Mouse (Mus musculus): ENCODE results near the gene Dchs1.
"Not testable (repeated sequence)": the region's sequence is repeated elsewhere in the genome, so short reads cannot be mapped to it uniquely, and the experiment has no call there.

Dchs1 gene

GRCm38 (mm10) chr7:105740851-105741250 is 46.6 kb downstream of the Dchs1 start:
- DNase-seq: no peak

GRCm38 (mm10) chr7:105740089-105740795 is 47.2 kb downstream of the Dchs1 start:
- DNase-seq: no peak

GRCm38 (mm10) chr7:105738948-105739347 is 48.5 kb downstream of the Dchs1 start:
- DNase-seq: peak; percentile 71

DNA sequence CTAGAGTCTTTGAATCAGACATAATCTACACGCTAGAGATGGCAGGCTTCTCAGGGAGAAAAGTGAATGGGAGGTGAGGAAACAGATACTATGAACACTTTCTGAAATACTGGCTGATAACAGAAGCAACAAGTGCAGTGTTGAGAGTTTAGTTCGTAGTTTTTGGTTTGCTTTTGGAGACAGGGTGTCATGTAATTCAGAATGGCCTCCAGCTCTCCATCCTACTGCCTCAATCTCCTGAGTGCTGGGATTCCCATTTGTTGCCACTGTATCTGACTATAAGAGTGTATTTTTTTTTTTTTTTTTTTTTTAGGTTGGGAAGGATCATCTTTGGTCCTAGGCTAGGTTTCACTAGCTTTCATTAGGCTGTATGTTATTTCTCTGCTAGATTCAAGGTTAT is 49.2 kb downstream of the Dchs1 start:
- DNase-seq: no peak

- DNase-seq: no peak
Observed at GRCm38 (mm10) chr7:105737648-105738047, 49.8 kb downstream of the Dchs1 start.

- peak; percentile 59 for DNase-seq
Observed at GRCm38 (mm10) chr7:105736911-105737521, 50.4 kb downstream of the Dchs1 start, which contains the start of gene Rrp8. Rrp8 (minus strand) TSS chr7:105737385.

GRCm38 (mm10) chr7:105736264-105736901 is 51.1 kb downstream of the Dchs1 start, which contains the start of gene Ilk:
Ilk (plus strand) TSS chr7:105736592.
- DNase-seq: peak; percentile 93

- not testable (repeated sequence) for DNase-seq
Observed at GRCm38 (mm10) chr7:105735464-105735863, 52.0 kb downstream of the Dchs1 start.

DNA sequence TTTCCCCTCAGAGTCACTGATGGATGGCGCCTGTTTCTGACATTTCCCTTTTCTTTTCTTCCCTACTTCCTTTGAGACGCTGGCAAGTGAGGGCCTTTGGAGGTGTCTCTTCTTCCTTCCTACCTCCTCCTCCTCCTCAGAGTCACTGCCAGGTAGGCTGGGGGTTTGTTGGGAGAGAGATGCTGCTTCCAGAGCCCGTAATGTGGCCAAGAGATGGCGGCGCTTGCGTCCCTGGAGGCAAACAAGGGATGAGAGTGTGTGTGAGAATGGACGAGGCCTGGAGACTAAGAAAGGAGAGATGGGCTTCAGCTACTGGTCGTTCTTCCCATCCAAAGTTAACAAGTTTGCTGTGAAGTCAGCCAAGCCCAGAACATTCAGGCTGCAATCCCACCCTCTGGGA is 52.6 kb downstream of the Dchs1 start:
- DNase-seq: no peak

DNA sequence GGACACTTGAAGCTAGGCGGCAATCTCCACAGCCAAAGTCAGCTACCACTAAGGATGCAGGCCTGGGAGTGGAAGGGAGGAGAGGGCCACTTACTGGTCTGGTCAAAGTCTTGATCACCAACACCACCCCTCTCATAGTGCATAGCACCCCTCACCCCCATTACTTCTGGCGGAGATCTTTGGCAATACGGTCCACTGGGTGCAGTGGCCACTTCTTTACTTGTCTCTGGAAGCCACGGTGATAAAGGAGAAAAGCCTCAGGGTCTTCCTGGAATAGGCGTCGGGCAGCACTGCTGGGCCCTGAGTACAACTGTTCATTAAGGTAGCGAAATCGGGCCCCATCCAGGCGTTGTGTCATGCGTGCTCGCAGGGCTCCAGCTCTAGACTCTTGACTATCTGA is 53.6 kb downstream of the Dchs1 start:
- DNase-seq: no peak

GRCm38 (mm10) chr7:105728701-105729428 is 58.6 kb downstream of the Dchs1 start:
- no peak for DNase-seq

DNA sequence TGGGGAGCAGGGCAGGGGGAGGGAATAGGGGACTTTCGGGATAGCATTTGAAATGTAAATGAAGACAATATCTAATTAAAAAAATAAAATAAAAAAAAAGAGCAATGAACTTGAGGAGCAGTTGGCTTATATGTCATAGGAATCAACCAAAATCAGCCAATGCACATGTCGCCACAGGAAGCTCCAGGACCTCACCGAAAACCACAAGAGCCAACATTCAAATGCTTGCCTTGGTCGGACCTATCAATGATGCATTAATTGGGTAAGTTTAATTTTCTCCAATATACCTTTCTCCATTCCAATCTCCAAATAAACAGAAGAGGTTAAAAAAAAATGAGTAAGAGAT is 60.5 kb downstream of the Dchs1 start:
- no peak for DNase-seq

GRCm38 (mm10) chr7:105726144-105726979 is 61.1 kb downstream of the Dchs1 start:
- peak; percentile 19 for DNase-seq

DNA sequence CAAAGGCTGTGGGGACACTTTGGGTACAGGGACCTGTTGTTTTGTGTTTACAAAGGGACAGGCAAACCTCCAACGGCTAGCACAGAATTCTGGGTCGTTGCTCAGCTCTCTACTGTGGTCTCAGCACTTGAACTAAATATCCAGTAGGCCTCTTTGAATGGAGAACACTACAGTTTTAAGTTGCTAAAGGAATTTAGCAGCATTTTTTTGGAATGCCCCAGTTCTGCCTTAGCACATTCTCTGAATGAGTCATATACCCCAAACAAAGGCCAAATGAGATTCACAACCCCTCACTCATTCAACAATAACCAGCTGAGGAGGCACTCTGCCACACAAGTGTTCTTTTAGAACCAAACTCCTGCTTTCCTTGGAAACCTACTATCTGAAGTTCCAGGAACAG is 65.5 kb downstream of the Dchs1 start:
- no peak for DNase-seq

DNA sequence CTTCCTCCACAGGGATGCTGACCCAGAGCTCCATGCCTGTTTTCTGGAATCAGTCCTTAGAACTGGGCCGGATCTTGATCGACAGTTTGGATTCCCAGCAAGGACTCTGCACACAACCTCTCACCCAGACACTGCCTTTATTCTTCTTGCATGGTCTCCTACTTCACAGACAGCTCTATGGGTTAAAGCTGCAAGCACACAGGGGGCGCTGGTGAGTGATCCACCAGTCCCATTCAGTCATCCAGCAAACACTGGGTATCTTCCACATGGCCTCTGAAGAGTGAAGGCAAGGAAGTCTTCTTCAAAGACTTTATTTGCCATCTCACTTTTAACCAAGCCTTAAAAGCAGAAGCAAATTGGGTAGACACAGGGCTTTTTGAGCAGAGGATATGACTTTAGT is 72.1 kb downstream of the Dchs1 start:
- no peak for DNase-seq

DNA sequence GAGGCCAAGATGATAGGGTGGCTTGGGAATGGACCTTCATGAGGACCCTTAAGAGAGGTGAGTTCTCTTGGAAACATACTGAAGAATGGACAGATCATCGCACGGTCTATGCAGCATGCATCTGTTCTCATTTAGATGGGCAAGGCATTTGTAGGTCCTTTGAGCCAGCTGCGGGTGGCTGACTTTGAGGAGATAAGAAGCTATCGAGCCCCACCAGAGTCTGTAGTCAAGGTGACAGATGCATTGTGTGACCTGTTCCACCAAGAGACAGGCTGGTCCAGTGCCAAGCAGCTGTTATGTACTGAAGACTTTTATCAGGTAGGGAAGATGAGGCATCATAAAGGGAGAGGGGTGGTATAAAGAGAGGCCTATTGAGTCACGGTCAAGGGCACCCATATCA is 78.7 kb downstream of the Dchs1 start:
- no peak for DNase-seq

DNA sequence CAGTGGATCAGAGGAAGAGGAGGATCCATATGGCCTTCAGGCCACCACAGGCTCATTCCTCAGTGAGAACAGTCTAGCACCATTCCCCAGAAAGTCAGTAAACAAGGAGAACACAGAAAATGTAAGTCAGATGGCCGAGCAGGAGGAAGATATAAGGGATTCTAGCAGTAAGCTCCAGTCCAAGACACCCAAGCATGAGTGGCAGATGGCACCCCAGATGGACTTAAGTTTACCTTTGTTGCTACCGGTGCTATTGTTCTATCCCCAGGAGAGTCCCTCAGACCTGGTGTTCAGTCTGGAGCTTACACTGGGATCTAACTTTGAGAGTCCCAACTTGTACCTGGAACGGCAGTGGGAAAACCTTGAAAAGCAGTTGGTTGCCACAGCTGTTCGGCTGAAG is 83.6 kb downstream of the Dchs1 start:
- DNase-seq: no peak

DNA sequence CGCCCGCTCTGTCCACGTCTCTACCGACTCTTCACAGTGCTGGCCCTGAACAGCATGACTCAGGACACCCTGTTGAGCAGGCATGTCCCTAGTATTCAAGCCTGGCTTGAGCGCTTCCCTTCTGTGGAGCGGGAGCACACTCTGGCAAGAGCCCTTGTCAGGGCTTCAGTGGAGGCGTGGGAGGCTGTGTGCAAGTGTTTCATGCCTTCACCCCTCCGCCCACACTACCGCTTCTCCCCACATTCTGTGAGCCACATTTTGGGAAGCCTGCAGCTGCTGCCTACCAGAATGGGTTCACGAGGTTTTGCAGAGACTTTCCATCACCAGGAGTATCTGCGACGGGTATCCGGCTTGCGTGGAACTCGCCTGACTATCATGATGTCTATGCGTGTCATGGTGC is 84.3 kb downstream of the Dchs1 start:
- no peak for DNase-seq
